Mouse (Mus musculus) kidney, embryonic 15.5 days (tissue): Measurements from ENCODE around the gene Metrn. TPM values are rescaled to one million over a fixed set of nuclear protein-coding genes. Genes with fewer than 3 reads are reported as not detected.

Source experiments
- ATAC-seq: fragments of 200-750 bp; cut with Nextera tagmentation; replicated peaks from 2 replicates; pipeline ENCODE4 v1.8.0; 2017; ENCODE audit warnings: moderate TSS enrichment; ENCODE audit not compliant: low FRiP score
- H3K27ac ChIP-seq: fragments of 300-500 bp; sonication (generic); 2 replicates; pipeline ENCODE4 v1.5.1; 2015; ENCODE audit warnings: mild to moderate bottlenecking, inconsistent platforms
- H3K27me3 ChIP-seq: fragments of 300-500 bp; sonication (generic); 2 replicates; pipeline ENCODE4 v1.6.1; 2015; ENCODE audit warnings: inconsistent platforms
- H3K36me3 ChIP-seq: fragments of 300-500 bp; sonication (generic); 2 replicates; pipeline ENCODE4 v1.6.1; 2015; ENCODE audit warnings: inconsistent platforms
- H3K4me1 ChIP-seq: fragments of 300-500 bp; sonication (generic); 2 replicates; pipeline ENCODE4 v1.6.1; 2015; ENCODE audit warnings: inconsistent platforms
- H3K4me2 ChIP-seq: fragments of 300-500 bp; sonication (generic); 2 replicates; pipeline ENCODE4 v1.6.1; 2015; ENCODE audit warnings: moderate library complexity, mild to moderate bottlenecking, inconsistent platforms
- H3K4me3 ChIP-seq: fragments of 300-500 bp; sonication (generic); replicated peaks from 2 replicates; pipeline ENCODE4 v1.5.1; 2015; ENCODE audit warnings: mild to moderate bottlenecking, inconsistent platforms
- H3K9ac ChIP-seq: fragments of 300-500 bp; sonication (generic); 2 replicates; pipeline ENCODE4 v1.6.1; 2015; ENCODE audit warnings: mild to moderate bottlenecking, inconsistent platforms
- H3K9me3 ChIP-seq: fragments of 300-500 bp; sonication (generic); replicated peaks from 2 replicates; pipeline ENCODE4 v1.6.1; 2016; ENCODE audit warnings: inconsistent platforms
- WGBS: fragments of 180-500 bp; shearing (Covaris S2); methylation state at CpG from one replicate; pipeline ENCODE4 v1.1.7; 2015; ENCODE audit warnings: mixed read lengths; 5-methylcytosine and 5-hydroxymethylcytosine counted together
- polyA plus RNA-seq: library from polyadenylated mRNA; unstranded; fragments of >200 nt; fragmentation: Nextera tagmentation; extraction: Ambion mirVana; gene quantifications from 2 replicates; pipeline ENCODE4 v1.2.1, GENCODE M21; 2015

Gene Metrn
- polyA plus RNA-seq, 1 experiment from 2014 or later = 58.5 TPM

- peaks cover 19% of the 10 kb centered on the region for H3K4me1 ChIP-seq
These were observed 15.6 kb downstream of the Metrn start for GRCm38 (mm10) chr17:25781339-25781738.

GRCm38 (mm10) chr17:25777948-25778347 is 19.0 kb downstream of the Metrn start:
- H3K9me3 ChIP-seq = no peaks in the 10 kb centered on the region
- ATAC-seq = no peak
- peaks cover 57% of the 10 kb centered on the region for H3K36me3 ChIP-seq
- H3K4me2 ChIP-seq = no peak overlapping the region
- H3K9ac ChIP-seq = no peak overlapping the region
- H3K27ac ChIP-seq = no peak overlapping the region
- H3K27me3 ChIP-seq = no peaks in the 10 kb centered on the region
- 96% methylated on average over 5 of the region's 5 CpGs for WGBS
- no peak overlapping the region for H3K4me3 ChIP-seq
- peaks cover 15% of the 10 kb centered on the region for H3K4me1 ChIP-seq

More at GRCm38 (mm10) chr17:25781339-25781738, 15.6 kb downstream of the Metrn start:
- H3K36me3 ChIP-seq = peaks cover 67% of the 10 kb centered on the region
- no peaks in the 10 kb centered on the region for H3K27me3 ChIP-seq
- H3K9me3 ChIP-seq = no peaks in the 10 kb centered on the region
- no peak for ATAC-seq
- no peak overlapping the region for H3K4me3 ChIP-seq
- no peak overlapping the region for H3K4me2 ChIP-seq
- H3K27ac ChIP-seq = no peak overlapping the region
- H3K9ac ChIP-seq = no peak overlapping the region
- WGBS = 78% methylated on average over 6 of the region's 6 CpGs

GRCm38 (mm10) chr17:25775318-25776062 is 21.4 kb downstream of the Metrn start:
- Histone ChIP-seq H3K27ac (no peak overlapping the region), H3K4me1 (peaks cover 15% of the 10 kb centered on the region), H3K4me3 (0 out of 2 replicates have a peak overlapping the region, but pooled peaks have one; percentile 4), H3K27me3 (no peaks in the 10 kb centered on the region), H3K4me2 (0 out of 2 replicates have a peak overlapping the region, but pooled peaks have one; percentile 4), H3K9me3 (no peaks in the 10 kb centered on the region), H3K36me3 (peaks cover 32% of the 10 kb centered on the region), H3K9ac (no peak overlapping the region)
- 78% methylated on average over 10 of the region's 10 CpGs for WGBS
- ATAC-seq = no peak

- Histone ChIP-seq H3K27me3 (no peaks in the 10 kb centered on the region), H3K27ac (no peak within 1 kb of the TSS)
- peak; percentile 85 for ATAC-seq
These were observed 23.3 kb downstream of the Metrn start, which contains the start of gene Narfl for GRCm38 (mm10) chr17:25773549-25774120. Gene Narfl, plus strand, starts transcription at chr17:25773776.

GRCm38 (mm10) chr17:25769331-25769730 is 27.6 kb downstream of the Metrn start:
- Histone ChIP-seq H3K9ac (no peak overlapping the region), H3K4me1 (peaks cover 4% of the 10 kb centered on the region), H3K27me3 (peaks cover 11% of the 10 kb centered on the region; the same call in 1 of the 2 replicates), H3K9me3 (no peaks in the 10 kb centered on the region), H3K36me3 (no peaks in the 10 kb centered on the region), H3K27ac (no peak overlapping the region), H3K4me3 (no peak overlapping the region), H3K4me2 (no peak overlapping the region)
- no peak for ATAC-seq
- WGBS = 62% methylated on average over 9 of the region's 9 CpGs

More at GRCm38 (mm10) chr17:25773549-25774120, 23.3 kb downstream of the Metrn start, which contains the start of gene Narfl:
- WGBS = under 1% methylated on average over 37 of the region's 37 CpGs
- Histone ChIP-seq H3K4me1 (peaks cover 15% of the 10 kb centered on the region), H3K36me3 (peaks cover 16% of the 10 kb centered on the region), H3K4me3 (peak within 1 kb of the TSS; percentile 87), H3K9ac (peak within 1 kb of the TSS; percentile 81), H3K9me3 (no peaks in the 10 kb centered on the region), H3K4me2 (peak within 1 kb of the TSS; percentile 80)

GRCm38 (mm10) chr17:25765886-25766285 is 31.1 kb downstream of the Metrn start:
- Histone ChIP-seq H3K36me3 (no peaks in the 10 kb centered on the region), H3K27ac (no peak overlapping the region), H3K9me3 (no peaks in the 10 kb centered on the region), H3K9ac (no peak overlapping the region), H3K27me3 (peaks cover 11% of the 10 kb centered on the region; the same call in 1 of the 2 replicates), H3K4me3 (no peak overlapping the region), H3K4me1 (no peaks in the 10 kb centered on the region), H3K4me2 (no peak overlapping the region)
- WGBS = 55% methylated on average over 5 of the region's 5 CpGs
- no peak for ATAC-seq

GRCm38 (mm10) chr17:25762591-25762990 is 34.3 kb downstream of the Metrn start:
- H3K27me3 ChIP-seq = peaks cover 7% of the 10 kb centered on the region; the same call in 1 of the 2 replicates
- no peak overlapping the region for H3K27ac ChIP-seq
- ATAC-seq = no peak
- H3K4me3 ChIP-seq = no peak overlapping the region
- 33% methylated on average over 3 of the region's 3 CpGs for WGBS
- no peak overlapping the region for H3K4me2 ChIP-seq
- no peaks in the 10 kb centered on the region for H3K36me3 ChIP-seq
- H3K9ac ChIP-seq = no peak overlapping the region
- no peaks in the 10 kb centered on the region for H3K4me1 ChIP-seq
- H3K9me3 ChIP-seq = no peaks in the 10 kb centered on the region

- no peaks in the 10 kb centered on the region for H3K9me3 ChIP-seq
- no peaks in the 10 kb centered on the region for H3K36me3 ChIP-seq
- H3K9ac ChIP-seq = no peak overlapping the region
- no peak overlapping the region for H3K27ac ChIP-seq
- peaks cover 5% of the 10 kb centered on the region; the same call in 1 of the 2 replicates for H3K27me3 ChIP-seq
- 67% methylated on average over 4 of the region's 4 CpGs for WGBS
- H3K4me2 ChIP-seq = no peak overlapping the region
- peaks cover 4% of the 10 kb centered on the region; the same call in 1 of the 2 replicates for H3K4me1 ChIP-seq
- H3K4me3 ChIP-seq = no peak overlapping the region
- no peak for ATAC-seq
These were observed 35.4 kb downstream of the Metrn start for GRCm38 (mm10) chr17:25761561-25761970.

GRCm38 (mm10) chr17:25760148-25760547 is 36.8 kb downstream of the Metrn start:
- ATAC-seq = no peak
- Histone ChIP-seq H3K27ac (no peak overlapping the region), H3K36me3 (no peaks in the 10 kb centered on the region), H3K4me1 (peaks cover 17% of the 10 kb centered on the region; the same call in 1 of the 2 replicates), H3K9me3 (no peaks in the 10 kb centered on the region), H3K9ac (no peak overlapping the region), H3K4me3 (no peak overlapping the region), H3K4me2 (no peak overlapping the region), H3K27me3 (no peaks in the 10 kb centered on the region)
- 76% methylated on average over 8 of the region's 8 CpGs for whole genome bisulfite sequencing

- Histone ChIP-seq H3K36me3 (no peaks in the 10 kb centered on the region), H3K9me3 (no peaks in the 10 kb centered on the region), H3K4me1 (peaks cover 18% of the 10 kb centered on the region; the same call in 1 of the 2 replicates), H3K4me3 (no peak overlapping the region), H3K4me2 (no peak overlapping the region), H3K27me3 (no peaks in the 10 kb centered on the region), H3K9ac (no peak overlapping the region), H3K27ac (no peak overlapping the region)
- no peak for ATAC-seq
- 49% methylated on average over 3 of the region's 3 CpGs for WGBS
These were observed 39.2 kb downstream of the Metrn start for GRCm38 (mm10) chr17:25757691-25758090.

- 74% methylated on average over 9 of the region's 9 CpGs for WGBS
- Histone ChIP-seq H3K9me3 (no peaks in the 10 kb centered on the region), H3K4me2 (no peak overlapping the region), H3K36me3 (no peaks in the 10 kb centered on the region), H3K27ac (no peak overlapping the region), H3K27me3 (no peaks in the 10 kb centered on the region), H3K9ac (no peak overlapping the region), H3K4me1 (peaks cover 20% of the 10 kb centered on the region), H3K4me3 (no peak overlapping the region)
- 0 out of 2 replicates have a peak, but pooled peaks have one; percentile 10 for ATAC-seq
These were observed 40.3 kb downstream of the Metrn start for GRCm38 (mm10) chr17:25756378-25757242.
